Mouse (Mus musculus) lung, postnatal 36 days (tissue): ENCODE measurements at regions not wholly inside any gene's neighbourhood (a gene's known extent, or its start where the extent isn't known, plus 50 kb on each side); places are given as distances from the start of the nearest gene placed in this dataset.

Source experiments
- DNase-seq: peaks from one replicate; pipeline ENCODE4 v3.0.0; 2022; ENCODE audit warnings: mixed read lengths

GRCm38 (mm10) chr7:135889016-135889726 is 173.0 kb upstream of the Mki67 start:
- no peak for DNase-seq

GRCm38 (mm10) chr7:135898876-135899275 is 182.7 kb upstream of the Mki67 start:
- DNase-seq: peak; percentile 7

- no peak for DNase-seq
Measured at GRCm38 (mm10) chr7:135899765-135900164, 183.6 kb upstream of the Mki67 start.

- DNase-seq: no peak
Measured at GRCm38 (mm10) chr7:135900861-135901321, 184.7 kb upstream of the Mki67 start.

GRCm38 (mm10) chr7:135902106-135903055 is 186.2 kb upstream of the Mki67 start:
- DNase-seq: no peak

GRCm38 (mm10) chr7:135911376-135911775 is 195.2 kb upstream of the Mki67 start:
- DNase-seq: no peak

GRCm38 (mm10) chr7:135913923-135914634 is 197.9 kb upstream of the Mki67 start:
- DNase-seq: no peak

GRCm38 (mm10) chr7:135923876-135924275 is 207.7 kb upstream of the Mki67 start:
- no peak for DNase-seq

GRCm38 (mm10) chr7:135924641-135925040 is 208.5 kb upstream of the Mki67 start:
- no peak for DNase-seq

- no peak for DNase-seq
Measured at GRCm38 (mm10) chr7:135930091-135930490, 213.9 kb upstream of the Mki67 start.

- no peak for DNase-seq
Measured at GRCm38 (mm10) chr7:135932595-135933175, 216.5 kb upstream of the Mki67 start.

- DNase-seq: no peak
Measured at GRCm38 (mm10) chr7:135935180-135935579, 219.0 kb upstream of the Mki67 start.

- no peak for DNase-seq
Measured at GRCm38 (mm10) chr7:135937465-135937864, 221.3 kb upstream of the Mki67 start.

GRCm38 (mm10) chr7:135939341-135939740 is 223.2 kb upstream of the Mki67 start:
- DNase-seq: no peak

GRCm38 (mm10) chr7:135942826-135943225 is 226.7 kb upstream of the Mki67 start:
- no peak for DNase-seq

GRCm38 (mm10) chr7:135946071-135946646 is 230.0 kb upstream of the Mki67 start:
- no peak for DNase-seq

- no peak for DNase-seq
Measured at GRCm38 (mm10) chr7:135961026-135961425, 244.9 kb upstream of the Mki67 start.

- no peak for DNase-seq
Measured at GRCm38 (mm10) chr7:135965528-135965927, 249.4 kb upstream of the Mki67 start.

- no peak for DNase-seq
Measured at GRCm38 (mm10) chr7:135966231-135966630, 250.1 kb upstream of the Mki67 start.

GRCm38 (mm10) chr7:135968638-135969037 is 252.5 kb upstream of the Mki67 start:
- DNase-seq: no peak

GRCm38 (mm10) chr7:135986021-135986420 is 269.9 kb upstream of the Mki67 start:
- DNase-seq: no peak

GRCm38 (mm10) chr7:135990321-135990720 is 274.2 kb upstream of the Mki67 start:
- no peak for DNase-seq
